Mouse (Mus musculus): ENCODE measurements at regions not wholly inside any gene's neighbourhood (a gene's known extent, or its start where the extent isn't known, plus 50 kb on each side); places are given as distances from the start of the nearest gene placed in this dataset.

DNA sequence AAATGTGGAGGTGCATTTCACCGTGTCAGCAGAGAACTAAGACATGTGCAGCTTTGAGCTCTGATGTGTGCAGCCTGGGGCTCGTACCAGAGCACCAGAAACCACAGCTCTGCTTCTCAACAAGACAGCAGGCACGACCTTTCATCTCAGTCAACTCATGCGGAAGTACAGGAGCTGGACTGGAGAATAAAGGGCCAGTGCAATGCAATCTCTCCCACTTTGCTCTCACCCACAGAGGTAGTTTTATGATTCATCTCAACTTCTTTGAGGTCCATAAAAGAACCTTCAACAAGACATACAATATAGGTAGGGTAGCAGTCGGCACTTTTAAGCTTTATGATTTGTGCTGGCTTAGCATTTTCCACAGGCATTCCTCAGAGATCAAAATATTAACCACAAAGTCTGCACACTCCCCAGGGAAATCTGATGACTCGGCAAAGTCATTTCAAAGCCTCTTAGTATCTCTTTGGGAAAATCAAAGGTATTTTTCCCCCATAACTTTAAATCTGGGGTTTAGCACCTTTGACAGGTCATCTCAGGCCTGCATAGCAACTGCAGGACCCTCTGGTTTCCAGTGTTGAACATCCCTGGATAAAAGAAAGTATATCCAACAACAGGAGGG lies 626.7 kb downstream of the Ccdc50 start:
- Histone ChIP-seq H3K4me3 (no peak overlapping the region), H3K27ac (replicated peaks) (no peak overlapping the region), H3K9me3 (no peaks in the 10 kb centered on the region), H3K27me3 (replicated peaks) (no peaks in the 10 kb centered on the region), H3K9ac (no peak overlapping the region), H3K4me2 (no peak overlapping the region), H3K4me1 (no peaks in the 10 kb centered on the region), H3K36me3 (no peaks in the 10 kb centered on the region)
- no peak for ATAC-seq (ENCODE audit: extremely low read depth, insufficient number of reproducible peaks, low FRiP score, low TSS enrichment)
- WGBS = 65% methylated on average over 6 of the region's 6 CpGs

DNA sequence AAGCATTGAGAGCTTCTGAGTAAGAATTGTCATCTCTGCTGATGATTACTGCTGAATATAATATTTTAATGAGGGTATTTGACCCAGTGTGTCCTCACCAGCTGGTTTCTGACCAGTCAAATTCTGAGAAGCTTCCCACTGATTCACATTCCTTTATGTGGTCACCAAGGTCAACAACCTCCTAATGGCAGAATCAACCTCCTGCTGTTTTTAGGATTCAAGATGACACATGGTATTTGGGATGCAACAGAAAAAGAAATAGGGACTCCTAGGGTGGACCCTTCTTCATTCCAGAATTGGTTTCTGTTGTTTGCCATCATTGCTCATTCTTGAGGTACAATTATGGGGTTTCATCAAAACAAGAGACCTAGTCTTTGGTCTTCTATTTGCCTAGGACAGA lies 629.6 kb downstream of the Ccdc50 start:
- H3K4me2 ChIP-seq = no peak overlapping the region
- no peak overlapping the region for H3K4me3 ChIP-seq
- no peaks in the 10 kb centered on the region for H3K27me3 ChIP-seq (replicated peaks)
- no peaks in the 10 kb centered on the region for H3K4me1 ChIP-seq
- ATAC-seq (ENCODE audit: extremely low read depth, insufficient number of reproducible peaks, low FRiP score, low TSS enrichment) = no peak
- no peak overlapping the region for H3K9ac ChIP-seq
- H3K27ac ChIP-seq (replicated peaks) = no peak overlapping the region
- H3K9me3 ChIP-seq = no peaks in the 10 kb centered on the region
- H3K36me3 ChIP-seq = no peaks in the 10 kb centered on the region

- no peak overlapping the region for H3K4me3 ChIP-seq
- no peaks in the 10 kb centered on the region for H3K27me3 ChIP-seq (replicated peaks)
- no peaks in the 10 kb centered on the region for H3K36me3 ChIP-seq
- H3K9me3 ChIP-seq = no peaks in the 10 kb centered on the region
- H3K4me2 ChIP-seq = no peak overlapping the region
- H3K27ac ChIP-seq (replicated peaks) = no peak overlapping the region
- H3K4me1 ChIP-seq = no peaks in the 10 kb centered on the region
- ATAC-seq (ENCODE audit: extremely low read depth, insufficient number of reproducible peaks, low FRiP score, low TSS enrichment) = no peak
- 26% methylated on average over 2 of the region's 2 CpGs for WGBS
- no peak overlapping the region for H3K9ac ChIP-seq
Observed at GRCm38 (mm10) chr16:28038954-28039353, 650.3 kb downstream of the Ccdc50 start.

GRCm38 (mm10) chr16:28043046-28043445 lies 654.4 kb downstream of the Ccdc50 start:
- no peak for ATAC-seq (ENCODE audit: extremely low read depth, insufficient number of reproducible peaks, low FRiP score, low TSS enrichment)
- Histone ChIP-seq H3K4me1 (no peaks in the 10 kb centered on the region), H3K4me2 (no peak overlapping the region), H3K36me3 (no peaks in the 10 kb centered on the region), H3K9me3 (no peaks in the 10 kb centered on the region), H3K9ac (no peak overlapping the region), H3K27me3 (replicated peaks) (no peaks in the 10 kb centered on the region), H3K4me3 (no peak overlapping the region), H3K27ac (replicated peaks) (no peak overlapping the region)
- 59% methylated on average over 2 of the region's 2 CpGs for WGBS

DNA sequence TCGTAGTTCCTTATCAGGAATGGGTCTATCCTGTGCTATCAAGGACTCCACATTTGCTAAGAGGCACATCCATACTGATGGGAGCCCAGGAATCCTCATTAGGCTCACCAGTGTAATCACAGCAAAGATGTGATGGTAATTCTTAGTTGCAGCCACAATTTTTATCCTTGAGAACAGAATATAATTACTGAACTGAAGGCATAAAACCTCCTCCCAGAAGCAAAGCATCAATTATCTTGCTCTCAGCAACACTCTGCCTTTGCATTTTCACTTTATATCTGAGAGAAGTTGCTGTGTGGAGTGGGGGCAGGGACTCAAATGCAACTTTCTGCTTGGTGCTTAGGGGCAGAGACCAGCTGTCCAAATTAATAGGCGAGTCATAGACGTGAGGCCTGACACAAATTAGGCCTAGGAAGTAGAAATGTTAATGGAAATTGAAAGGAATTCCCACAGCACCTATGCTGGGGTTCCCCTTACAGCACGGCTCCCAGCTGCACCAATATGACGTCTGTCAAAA lies 676.2 kb downstream of the Ccdc50 start:
- no peak for ATAC-seq (ENCODE audit: extremely low read depth, insufficient number of reproducible peaks, low FRiP score, low TSS enrichment)
- Histone ChIP-seq H3K9ac (no peak overlapping the region), H3K9me3 (no peaks in the 10 kb centered on the region), H3K27ac (replicated peaks) (no peak overlapping the region), H3K4me1 (peaks cover 4% of the 10 kb centered on the region; the same call in 1 of the 2 replicates), H3K36me3 (no peaks in the 10 kb centered on the region), H3K4me3 (no peak overlapping the region), H3K4me2 (no peak overlapping the region), H3K27me3 (replicated peaks) (no peaks in the 10 kb centered on the region)
- WGBS = 58% methylated on average over 5 of the region's 5 CpGs

DNA sequence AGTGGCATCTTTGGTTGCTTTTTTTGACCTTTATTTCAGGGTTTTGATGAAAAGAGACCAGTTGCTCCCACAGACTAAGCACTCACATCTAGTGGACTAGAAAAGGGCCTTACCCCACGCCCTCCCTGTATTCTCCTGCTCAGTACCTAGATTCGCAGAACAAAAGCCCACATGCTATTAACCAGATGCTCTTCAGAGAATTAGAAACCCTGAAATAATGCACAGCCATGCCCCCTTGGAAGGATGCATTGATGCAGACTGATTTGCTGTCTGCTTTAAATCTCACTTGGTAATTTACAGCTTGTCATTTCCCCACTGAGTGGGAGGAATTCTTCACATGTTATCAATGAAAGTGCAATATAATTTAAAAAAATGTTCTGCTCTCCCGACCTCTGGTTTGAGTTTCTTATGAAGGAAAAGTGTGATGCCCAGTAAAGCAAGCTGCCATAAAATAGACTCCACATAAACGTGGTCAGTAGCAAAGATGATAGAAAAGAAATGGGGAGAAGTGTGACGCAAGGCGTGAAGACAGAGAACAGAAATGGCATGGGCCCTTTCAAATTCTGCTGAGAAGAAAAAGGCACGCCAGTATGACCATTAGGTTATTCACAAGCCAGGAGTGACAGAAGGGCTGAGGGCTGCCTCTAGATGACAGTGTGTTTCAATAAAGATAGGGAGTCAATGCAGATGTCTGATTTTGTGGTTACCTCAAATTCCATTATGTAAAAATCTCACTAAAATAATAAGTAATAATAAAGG lies 669.8 kb downstream of the Fgf12 start:
- H3K36me3 ChIP-seq = no peaks in the 10 kb centered on the region
- no peak for ATAC-seq (ENCODE audit: extremely low read depth, insufficient number of reproducible peaks, low FRiP score, low TSS enrichment)
- H3K4me1 ChIP-seq = no peaks in the 10 kb centered on the region
- no peak overlapping the region for H3K9ac ChIP-seq
- H3K4me3 ChIP-seq = no peak overlapping the region
- WGBS = 63% methylated on average over 7 of the region's 7 CpGs
- H3K27me3 ChIP-seq (replicated peaks) = no peaks in the 10 kb centered on the region
- no peak overlapping the region for H3K27ac ChIP-seq (replicated peaks)
- no peaks in the 10 kb centered on the region for H3K9me3 ChIP-seq
- no peak overlapping the region for H3K4me2 ChIP-seq

DNA sequence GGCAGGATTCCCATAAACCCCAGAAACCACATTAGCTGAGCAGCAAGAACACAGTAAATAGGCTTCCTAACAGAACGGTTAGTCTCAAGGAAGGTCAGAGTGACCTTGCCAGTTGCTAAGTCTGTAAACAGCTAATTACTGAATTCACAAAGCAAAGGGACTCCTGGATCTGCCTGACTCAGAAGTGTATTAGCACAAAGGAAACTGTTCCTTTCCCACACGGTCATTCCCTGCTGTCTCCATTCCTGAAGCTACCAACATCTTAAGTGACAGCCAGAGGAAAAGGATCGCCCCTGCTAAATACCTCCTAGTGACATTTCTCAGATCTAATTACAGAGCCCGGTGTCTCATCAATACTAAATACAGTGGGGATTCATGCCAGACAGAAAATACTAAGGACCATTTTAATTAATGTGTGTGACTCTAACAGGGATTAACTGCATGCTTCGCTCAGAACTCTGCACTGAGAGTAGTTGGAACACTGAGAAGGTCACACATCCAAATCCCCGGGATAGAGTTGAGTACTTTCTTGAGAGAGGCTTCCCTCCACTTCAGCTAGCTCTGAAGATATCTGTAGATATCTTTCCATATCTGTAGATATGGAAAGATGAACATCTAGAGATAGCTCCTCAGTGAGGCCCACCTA lies 663.3 kb downstream of the Fgf12 start:
- Histone ChIP-seq H3K27me3 (replicated peaks) (no peaks in the 10 kb centered on the region), H3K9ac (no peak overlapping the region), H3K4me3 (no peak overlapping the region), H3K4me1 (no peaks in the 10 kb centered on the region), H3K27ac (replicated peaks) (no peak overlapping the region), H3K36me3 (no peaks in the 10 kb centered on the region), H3K4me2 (no peak overlapping the region), H3K9me3 (no peaks in the 10 kb centered on the region)
- 45% methylated on average over 6 of the region's 6 CpGs for WGBS
- ATAC-seq (ENCODE audit: extremely low read depth, insufficient number of reproducible peaks, low FRiP score, low TSS enrichment) = no peak

GRCm38 (mm10) chr16:28104255-28105076 lies 648.4 kb downstream of the Fgf12 start:
- Histone ChIP-seq H3K27me3 (replicated peaks) (no peaks in the 10 kb centered on the region), H3K4me2 (no peak overlapping the region), H3K4me1 (peaks cover 21% of the 10 kb centered on the region), H3K27ac (replicated peaks) (no peak overlapping the region), H3K9me3 (no peaks in the 10 kb centered on the region), H3K4me3 (no peak overlapping the region), H3K9ac (no peak overlapping the region), H3K36me3 (no peaks in the 10 kb centered on the region)
- ATAC-seq (ENCODE audit: extremely low read depth, insufficient number of reproducible peaks, low FRiP score, low TSS enrichment) = no peak
- WGBS = 35% methylated on average over 9 of the region's 9 CpGs

- Histone ChIP-seq H3K36me3 (no peaks in the 10 kb centered on the region), H3K4me1 (peaks cover 21% of the 10 kb centered on the region), H3K9me3 (no peaks in the 10 kb centered on the region), H3K4me3 (no peak overlapping the region), H3K4me2 (no peak overlapping the region), H3K27ac (replicated peaks) (no peak overlapping the region), H3K27me3 (replicated peaks) (no peaks in the 10 kb centered on the region), H3K9ac (no peak overlapping the region)
- ATAC-seq (ENCODE audit: extremely low read depth, insufficient number of reproducible peaks, low FRiP score, low TSS enrichment) = no peak
- WGBS = 53% methylated on average over 7 of the region's 7 CpGs
Observed at GRCm38 (mm10) chr16:28105085-28105484, 647.8 kb downstream of the Fgf12 start.

DNA sequence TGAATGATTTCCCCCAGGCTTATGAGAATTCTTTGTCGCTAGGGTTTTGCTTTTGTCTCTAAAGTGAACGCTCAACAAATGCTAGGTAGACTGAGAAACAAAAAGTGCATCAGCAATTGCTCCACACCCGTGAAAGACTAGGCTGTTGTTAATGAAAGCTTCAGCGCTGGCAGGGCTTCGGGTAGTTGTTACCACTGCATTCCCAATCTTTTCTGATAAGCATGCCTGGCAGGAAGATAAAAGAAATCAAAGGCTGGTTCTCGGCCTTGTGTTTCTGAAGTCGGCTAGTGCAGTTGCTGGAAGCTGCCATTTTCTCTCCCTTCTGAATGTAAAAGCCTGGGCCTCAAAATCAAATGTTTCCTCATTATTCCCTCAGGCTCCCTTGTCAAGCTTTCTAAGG lies 647.0 kb downstream of the Fgf12 start:
- Histone ChIP-seq H3K4me2 (peak overlapping the region; percentile 9; the same call in 1 of the 2 replicates), H3K4me1 (peaks cover 21% of the 10 kb centered on the region), H3K27me3 (replicated peaks) (no peaks in the 10 kb centered on the region), H3K9ac (no peak overlapping the region), H3K36me3 (no peaks in the 10 kb centered on the region), H3K4me3 (no peak overlapping the region), H3K9me3 (no peaks in the 10 kb centered on the region), H3K27ac (replicated peaks) (no peak overlapping the region)
- WGBS = 27% methylated on average over 7 of the region's 7 CpGs
- no peak for ATAC-seq (ENCODE audit: extremely low read depth, insufficient number of reproducible peaks, low FRiP score, low TSS enrichment)

DNA sequence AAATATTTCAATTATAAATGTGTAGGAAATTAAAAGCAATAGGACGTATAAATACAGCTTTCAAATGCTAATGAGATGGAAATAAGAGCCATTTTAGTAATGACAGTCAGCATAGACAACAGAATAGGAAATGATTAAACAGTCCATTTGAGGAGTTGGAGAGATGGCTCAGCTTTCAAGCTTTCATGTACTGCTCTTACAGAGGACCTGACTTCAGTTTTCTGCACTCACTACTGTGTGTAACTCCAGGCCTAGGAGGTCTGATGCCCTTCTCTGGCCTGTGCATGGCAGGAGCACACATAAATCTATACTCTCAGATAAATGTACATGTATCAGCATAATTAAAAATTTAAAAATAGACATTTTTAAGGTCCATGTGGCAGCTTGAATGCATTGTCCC lies 643.1 kb downstream of the Fgf12 start:
- Histone ChIP-seq H3K4me1 (peaks cover 15% of the 10 kb centered on the region), H3K36me3 (no peaks in the 10 kb centered on the region), H3K9me3 (no peaks in the 10 kb centered on the region), H3K4me2 (no peak overlapping the region), H3K9ac (no peak overlapping the region), H3K27ac (replicated peaks) (no peak overlapping the region), H3K4me3 (no peak overlapping the region), H3K27me3 (replicated peaks) (no peaks in the 10 kb centered on the region)
- WGBS = 70% methylated on average over 1 of the region's 1 CpGs
- ATAC-seq (ENCODE audit: extremely low read depth, insufficient number of reproducible peaks, low FRiP score, low TSS enrichment) = no peak

All from heart, embryonic 13.5 days (tissue).